In the genomic region with DNA sequence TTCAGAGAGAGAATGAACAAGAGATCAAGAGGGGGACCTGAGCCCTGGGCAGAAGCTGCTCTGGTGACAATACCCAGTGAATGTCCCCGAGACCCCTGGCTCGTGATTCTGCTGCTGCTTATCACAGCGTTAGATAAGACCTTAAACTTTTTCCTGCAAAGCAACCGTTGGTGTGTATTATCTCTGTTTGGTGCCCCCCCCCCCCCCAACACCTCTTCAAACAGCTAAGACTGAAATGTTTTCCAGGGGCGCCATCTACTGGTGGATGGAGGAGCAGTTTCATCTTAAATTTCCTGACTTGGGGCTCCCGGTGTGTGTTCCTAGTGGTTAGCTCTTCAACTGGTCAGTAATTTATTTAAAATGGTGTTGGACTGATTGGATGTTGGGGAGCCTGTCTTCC, we compare ENCODE assay signal across 10 mouse cellular contexts. TPM values are rescaled to one million over a fixed set of nuclear protein-coding genes. Genes with fewer than 3 reads are reported as not detected.
DNase-seq lines count a peak whose midpoint lies in the region; ATAC-seq lines count a peak whose summit lies in the region.
"Had no signal": no experiment of that assay in that cellular context is flagged by ENCODE, and none has a peak within 500 bp of the region (broad histone marks: within the 10 kb centered on the region; RNA-seq: fewer than 3 reads in every experiment).

No protein-coding gene starts in this region.

- H3K27me3 ChIP-seq in midbrain, embryonic 14.5 days (ENCODE audit: control insufficient read depth, insufficient read depth, low read length) = 0 out of 2 replicates have a peak, but pooled peaks cover 4% of the 10 kb centered on the region
- peaks cover 2% of the 10 kb centered on the region; the same call in 1 of the 2 replicates for H3K27me3 ChIP-seq in midbrain, embryonic 16.5 days (ENCODE audit: control insufficient read depth, insufficient read depth, low read depth, low read length)
- H3K27me3 ChIP-seq in embryonic facial prominence, embryonic 11.5 days (ENCODE audit: control insufficient read depth, insufficient read depth, low read length) = no peaks in the 10 kb centered on the region; the same call in 1 of the 2 replicates
- no peaks in the 10 kb centered on the region for H3K27me3 ChIP-seq in liver, embryonic 13.5 days
- H3K27me3 ChIP-seq: stomach, embryonic 15.5 days had no signal

- peak; percentile 86 for DNase-seq in midbrain, embryonic 14.5 days
- peak; percentile 72 for DNase-seq in adrenal gland, adult 2 months
- peak; percentile 81 for DNase-seq in embryonic facial prominence, embryonic 11.5 days (ENCODE audit: low spot score)
- peak; percentile 78 for DNase-seq in kidney, postnatal 14 days
- DNase-seq in liver, embryonic 13.5 days = peak; percentile 61
- peak; percentile 81 for DNase-seq in right cerebral cortex, postnatal 14 days

- no peak for ATAC-seq in midbrain, embryonic 14.5 days (ENCODE audit: low FRiP score, low TSS enrichment)
- no peak for ATAC-seq in midbrain, embryonic 16.5 days
- ATAC-seq in embryonic facial prominence, embryonic 11.5 days (replicated peaks; ENCODE audit: insufficient number of reproducible peaks, low FRiP score, low TSS enrichment, low read depth) = no peak
- no peak for ATAC-seq in liver, embryonic 13.5 days (ENCODE audit: low read depth)
- ATAC-seq in granulocyte monocyte progenitor cell, adult 5-6 weeks (replicated peaks; ENCODE audit: poor library complexity, severe bottlenecking) = no peak

- WGBS in midbrain, embryonic 14.5 days = 6% methylated on average over 6 of the region's 6 CpGs
- 3% methylated on average over 6 of the region's 6 CpGs for WGBS in midbrain, embryonic 16.5 days
- WGBS in embryonic facial prominence, embryonic 11.5 days = 11% methylated on average over 6 of the region's 6 CpGs
- WGBS in liver, embryonic 13.5 days (ENCODE audit: insufficient replicate concordance) = 1% methylated on average over 6 of the region's 6 CpGs

- H3K9ac ChIP-seq in midbrain, embryonic 14.5 days (replicated peaks; ENCODE audit: low read length) = no peak overlapping the region
- H3K9ac ChIP-seq in midbrain, embryonic 16.5 days (ENCODE audit: low read depth, low read length) = no peak overlapping the region
- no peak overlapping the region for H3K9ac ChIP-seq in embryonic facial prominence, embryonic 11.5 days (replicated peaks; ENCODE audit: low read length)
- no peak overlapping the region for H3K9ac ChIP-seq in liver, embryonic 13.5 days
- H3K9ac ChIP-seq: stomach, embryonic 15.5 days had no signal

- no peaks in the 10 kb centered on the region for H3K9me3 ChIP-seq in midbrain, embryonic 14.5 days (ENCODE audit: control insufficient read depth, low read length)
- no peaks in the 10 kb centered on the region for H3K9me3 ChIP-seq in midbrain, embryonic 16.5 days (replicated peaks; ENCODE audit: control insufficient read depth, low read length, poor library complexity, severe bottlenecking)
- H3K9me3 ChIP-seq in embryonic facial prominence, embryonic 11.5 days (replicated peaks; ENCODE audit: control insufficient read depth, low read length) = no peaks in the 10 kb centered on the region
- no peaks in the 10 kb centered on the region for H3K9me3 ChIP-seq in liver, embryonic 13.5 days (replicated peaks)
- H3K9me3 ChIP-seq: stomach, embryonic 15.5 days had no signal

- H3K4me1 ChIP-seq in midbrain, embryonic 14.5 days (ENCODE audit: control insufficient read depth, insufficient read depth, low read length) = peaks cover 19% of the 10 kb centered on the region
- H3K4me1 ChIP-seq in midbrain, embryonic 16.5 days (ENCODE audit: control insufficient read depth, insufficient read depth, low read length) = peaks cover 20% of the 10 kb centered on the region
- peaks cover 2% of the 10 kb centered on the region; the same call in 1 of the 2 replicates for H3K4me1 ChIP-seq in embryonic facial prominence, embryonic 11.5 days (ENCODE audit: control insufficient read depth, insufficient read depth, low read length)
- H3K4me1 ChIP-seq in liver, embryonic 13.5 days (replicated peaks) = peaks cover 77% of the 10 kb centered on the region

- H3K4me2 ChIP-seq in midbrain, embryonic 14.5 days (ENCODE audit: low read length) = 0 out of 2 replicates have a peak overlapping the region, but pooled peaks have one; percentile 17
- no peak overlapping the region for H3K4me2 ChIP-seq in midbrain, embryonic 16.5 days (ENCODE audit: low read length)
- no peak overlapping the region for H3K4me2 ChIP-seq in embryonic facial prominence, embryonic 11.5 days (ENCODE audit: low read depth, low read length)
- H3K4me2 ChIP-seq in liver, embryonic 13.5 days = peak overlapping the region; percentile 19; the same call in 1 of the 2 replicates
- H3K4me2 ChIP-seq: stomach, embryonic 15.5 days had no signal

- no peak overlapping the region for H3K4me3 ChIP-seq in midbrain, embryonic 14.5 days (replicated peaks; ENCODE audit: low read depth, low read length)
- H3K4me3 ChIP-seq in midbrain, embryonic 16.5 days (ENCODE audit: low read depth, low read length) = no peak overlapping the region
- H3K4me3 ChIP-seq in embryonic facial prominence, embryonic 11.5 days (ENCODE audit: low read depth, low read length) = no peak overlapping the region
- no peak overlapping the region for H3K4me3 ChIP-seq in liver, embryonic 13.5 days (replicated peaks)
- H3K4me3 ChIP-seq: stomach, embryonic 15.5 days had no signal

- H3K36me3 ChIP-seq in midbrain, embryonic 14.5 days (ENCODE audit: control insufficient read depth, insufficient read depth, low read length) = no peaks in the 10 kb centered on the region
- no peaks in the 10 kb centered on the region for H3K36me3 ChIP-seq in midbrain, embryonic 16.5 days (ENCODE audit: control insufficient read depth, insufficient read depth, low read length)
- no peaks in the 10 kb centered on the region for H3K36me3 ChIP-seq in embryonic facial prominence, embryonic 11.5 days (replicated peaks; ENCODE audit: control insufficient read depth, insufficient read depth, low read depth, low read length)
- peaks cover 6% of the 10 kb centered on the region for H3K36me3 ChIP-seq in liver, embryonic 13.5 days
- H3K36me3 ChIP-seq: stomach, embryonic 15.5 days had no signal

- no peak overlapping the region for H3K27ac ChIP-seq in midbrain, embryonic 14.5 days (replicated peaks; ENCODE audit: low read depth, low read length)
- H3K27ac ChIP-seq in midbrain, embryonic 16.5 days (ENCODE audit: low read length) = no peak overlapping the region
- no peak overlapping the region for H3K27ac ChIP-seq in embryonic facial prominence, embryonic 11.5 days (replicated peaks; ENCODE audit: low read depth, low read length)
- H3K27ac ChIP-seq in liver, embryonic 13.5 days = no peak overlapping the region
- H3K27ac ChIP-seq: stomach, embryonic 15.5 days had no signal

RNA-seq across cellular contexts. Expression of a gene that starts 2.2 kb away (rescaled TPM):
- polyA plus RNA-seq in midbrain, embryonic 14.5 days (2014; fragmentation: Nextera tagmentation; extraction: Ambion mirVana) = 42.0 and 54.0 TPM in 2 replicates
- 48.9 and 50.8 TPM in 2 replicates for polyA plus RNA-seq in midbrain, embryonic 16.5 days (2015; fragmentation: Nextera tagmentation; extraction: Ambion mirVana)
- 10 to 100 TPM; 38.9 to 46.4 TPM for total RNA-seq in adrenal gland, adult 2 months (2021)
- polyA plus RNA-seq in adrenal gland, adult 2 months (2012; rRNA removed) = 93.9 and 97.5 TPM in 2 replicates
- polyA plus RNA-seq in embryonic facial prominence, embryonic 11.5 days (2014; fragmentation: Nextera tagmentation; extraction: Ambion mirVana) = 17.7 and 19.7 TPM in 2 replicates
- 32.2 and 37.5 TPM in 2 replicates for polyA plus RNA-seq in liver, embryonic 13.5 days (2015; fragmentation: Nextera tagmentation; extraction: Ambion mirVana)
- 63.5 and 63.6 TPM in 2 replicates for total RNA-seq in granulocyte monocyte progenitor cell, adult 5-6 weeks (2014; fragmentation: Nextera tagmentation)
- total RNA-seq in granulocyte monocyte progenitor cell, adult 5-6 weeks (2017) = 22.8 and 29.4 TPM in 2 replicates

RNA-seq across cellular contexts. Expression of a gene that starts 35.0 kb away (rescaled TPM):
- not detected in 2 replicates for polyA plus RNA-seq in midbrain, embryonic 14.5 days (2014; fragmentation: Nextera tagmentation; extraction: Ambion mirVana)
- polyA plus RNA-seq in midbrain, embryonic 16.5 days (2015; fragmentation: Nextera tagmentation; extraction: Ambion mirVana) = 0.55 and 0.60 TPM in 2 replicates
- total RNA-seq in adrenal gland, adult 2 months (2021) = under 1 TPM in 1 of 2 experiments, not detected in 1; 0.69 TPM
- 0.12 TPM in 1 of 2 replicates, not detected in the other for polyA plus RNA-seq in adrenal gland, adult 2 months (2012; rRNA removed)
- not detected in 2 replicates for polyA plus RNA-seq in embryonic facial prominence, embryonic 11.5 days (2014; fragmentation: Nextera tagmentation; extraction: Ambion mirVana)
- 0.88 and 1.1 TPM in 2 replicates for polyA plus RNA-seq in liver, embryonic 13.5 days (2015; fragmentation: Nextera tagmentation; extraction: Ambion mirVana)
- total RNA-seq in granulocyte monocyte progenitor cell, adult 5-6 weeks (2014; fragmentation: Nextera tagmentation) = not detected in 2 replicates
- not detected in 2 replicates for total RNA-seq in granulocyte monocyte progenitor cell, adult 5-6 weeks (2017)
- polyA plus RNA-seq: gonadal fat pad, adult 2 months had no signal

RNA-seq across cellular contexts. Expression of a gene that starts 39.9 kb away (rescaled TPM):
- polyA plus RNA-seq in midbrain, embryonic 14.5 days (2014; fragmentation: Nextera tagmentation; extraction: Ambion mirVana) = 47.7 and 48.7 TPM in 2 replicates
- 54.7 and 55.7 TPM in 2 replicates for polyA plus RNA-seq in midbrain, embryonic 16.5 days (2015; fragmentation: Nextera tagmentation; extraction: Ambion mirVana)
- 10 to 100 TPM; 16.3 to 52.3 TPM for total RNA-seq in adrenal gland, adult 2 months (2021)
- 72.5 and 72.6 TPM in 2 replicates for polyA plus RNA-seq in adrenal gland, adult 2 months (2012; rRNA removed)
- polyA plus RNA-seq in embryonic facial prominence, embryonic 11.5 days (2014; fragmentation: Nextera tagmentation; extraction: Ambion mirVana) = 50.5 and 56.2 TPM in 2 replicates
- 14.5 and 18.1 TPM in 2 replicates for polyA plus RNA-seq in liver, embryonic 13.5 days (2015; fragmentation: Nextera tagmentation; extraction: Ambion mirVana)
- 12.9 and 16.4 TPM in 2 replicates for total RNA-seq in granulocyte monocyte progenitor cell, adult 5-6 weeks (2014; fragmentation: Nextera tagmentation)
- 19.3 and 31.1 TPM in 2 replicates for total RNA-seq in granulocyte monocyte progenitor cell, adult 5-6 weeks (2017)

Comparison
In these comparisons a context has a peak if more than half of its experiments do, and no peak if none do; other contexts are left out.
1. H3K4me2 ChIP-seq: peak in midbrain, embryonic 14.5 days (single experiment) and liver, embryonic 13.5 days (single experiment); none in midbrain, embryonic 16.5 days (single experiment) and embryonic facial prominence, embryonic 11.5 days (single experiment).
2. Peak in every context shown above with its lines, with median percentiles within 50 percentile points of each other: DNase-seq.